Mouse (Mus musculus) limb, embryonic 14.5 days (tissue): ENCODE results near the gene Gm49320. TPM values are rescaled to one million over a fixed set of nuclear protein-coding genes. Genes with fewer than 3 reads are reported as not detected.
A peak's percentile ranks its signal among the peaks of the same experiment; 100 is the strongest.

Experiments used
- ATAC-seq: fragments of 200-750 bp; cut with Nextera tagmentation; 2 replicates; pipeline ENCODE4 v1.8.0; 2017; ENCODE audit warnings: low read depth, moderate number of reproducible peaks, moderate TSS enrichment; ENCODE audit not compliant: low FRiP score
- DNase-seq: peaks from one replicate; pipeline ENCODE4 v3.0.0-alpha.2; 2015; ENCODE audit warnings: low spot score
- H3K27ac ChIP-seq: fragments of 300-500 bp; sonication (generic); replicated peaks from 2 replicates; pipeline ENCODE4 v1.5.1; 2014; ENCODE audit warnings: low read depth, mild to moderate bottlenecking, low read length, moderate library complexity, mixed read lengths
- H3K27me3 ChIP-seq: fragments of 300-500 bp; sonication (generic); 2 replicates; pipeline ENCODE4 v1.6.1; 2014; ENCODE audit warnings: low read length, mixed read lengths; ENCODE audit not compliant: control insufficient read depth, insufficient read depth
- H3K36me3 ChIP-seq: fragments of 300-500 bp; sonication (generic); 2 replicates; pipeline ENCODE4 v1.6.1; 2014; ENCODE audit warnings: mild to moderate bottlenecking, low read length, moderate library complexity, mixed read lengths; ENCODE audit not compliant: control insufficient read depth, insufficient read depth
- H3K4me1 ChIP-seq: fragments of 300-500 bp; sonication (generic); 2 replicates; pipeline ENCODE4 v1.6.1; 2014; ENCODE audit warnings: antibody characterized with exemption, low read length, mixed read lengths; ENCODE audit not compliant: control insufficient read depth, insufficient read depth
- H3K4me2 ChIP-seq: fragments of 300-500 bp; sonication (generic); replicated peaks from 2 replicates; pipeline ENCODE4 v1.6.1; 2014; ENCODE audit warnings: low read depth, mild to moderate bottlenecking, low read length, moderate library complexity; ENCODE audit not compliant: severe bottlenecking
- H3K4me3 ChIP-seq: fragments of 300-500 bp; sonication (generic); replicated peaks from 2 replicates; pipeline ENCODE4 v1.5.1; 2014; ENCODE audit warnings: low read length
- H3K9ac ChIP-seq: fragments of 300-500 bp; sonication (generic); 2 replicates; pipeline ENCODE4 v1.6.1; 2014; ENCODE audit warnings: mild to moderate bottlenecking, low read depth, low read length, moderate library complexity; ENCODE audit not compliant: severe bottlenecking
- H3K9me3 ChIP-seq: fragments of 300-500 bp; sonication (generic); 2 replicates; pipeline ENCODE4 v1.6.1; 2016; ENCODE audit warnings: low read length; ENCODE audit not compliant: control insufficient read depth
- POLR2A ChIP-seq: fragments of 200-500 bp; IDR thresholded peaks from 2 replicates; pipeline ENCODE4 v1.8.0; 2012; ENCODE audit warnings: inconsistent platforms, mild to moderate bottlenecking, moderate library complexity, borderline replicate concordance; ENCODE audit not compliant: insufficient read depth, insufficient read length; ENCODE audit errors: extremely low read depth
- WGBS: fragments of 180-500 bp; shearing (Covaris S2); extraction: QIAGEN DNeasy Blood & Tissue Kit; methylation state at CpG from one replicate; pipeline ENCODE4 v1.1.7; 2014; 5-methylcytosine and 5-hydroxymethylcytosine counted together
- polyA plus RNA-seq, 2 experiments: library from polyadenylated mRNA; depleted of rRNA in 1 of 2; stranded (reverse) in 1 of 2; unstranded in 1 of 2; fragments of >200 nt; fragmentation: Nextera tagmentation in 1 of 2; extraction: Ambion mirVana in 1 of 2; gene quantifications; 2 replicates each; pipeline versions ENCODE4 v1.2.1 to v1.2.3; 2012 to 2014

Gene Gm49320
- polyA plus RNA-seq, 2 experiments: 1.2 to 8.5 TPM

GRCm38 (mm10) chr8:4263105-4263791 is 24.6 kb downstream of the Gm49320 start:
- WGBS: 89% methylated on average over 8 of the region's 8 CpGs
- no peaks in the 10 kb centered on the region for H3K27me3 ChIP-seq
- no peak for TF ChIP-seq POLR2A
- DNase-seq (no peak), ATAC-seq (no peak)
- H3K4me2 ChIP-seq: no peak overlapping the region
- H3K9me3 ChIP-seq: no peaks in the 10 kb centered on the region
- peaks cover 87% of the 10 kb centered on the region for H3K36me3 ChIP-seq
- no peak overlapping the region for H3K9ac ChIP-seq
- H3K4me1 ChIP-seq: peaks cover 4% of the 10 kb centered on the region; the same call in 1 of the 2 replicates
- no peak overlapping the region for H3K27ac ChIP-seq
- H3K4me3 ChIP-seq: no peak overlapping the region

DNA sequence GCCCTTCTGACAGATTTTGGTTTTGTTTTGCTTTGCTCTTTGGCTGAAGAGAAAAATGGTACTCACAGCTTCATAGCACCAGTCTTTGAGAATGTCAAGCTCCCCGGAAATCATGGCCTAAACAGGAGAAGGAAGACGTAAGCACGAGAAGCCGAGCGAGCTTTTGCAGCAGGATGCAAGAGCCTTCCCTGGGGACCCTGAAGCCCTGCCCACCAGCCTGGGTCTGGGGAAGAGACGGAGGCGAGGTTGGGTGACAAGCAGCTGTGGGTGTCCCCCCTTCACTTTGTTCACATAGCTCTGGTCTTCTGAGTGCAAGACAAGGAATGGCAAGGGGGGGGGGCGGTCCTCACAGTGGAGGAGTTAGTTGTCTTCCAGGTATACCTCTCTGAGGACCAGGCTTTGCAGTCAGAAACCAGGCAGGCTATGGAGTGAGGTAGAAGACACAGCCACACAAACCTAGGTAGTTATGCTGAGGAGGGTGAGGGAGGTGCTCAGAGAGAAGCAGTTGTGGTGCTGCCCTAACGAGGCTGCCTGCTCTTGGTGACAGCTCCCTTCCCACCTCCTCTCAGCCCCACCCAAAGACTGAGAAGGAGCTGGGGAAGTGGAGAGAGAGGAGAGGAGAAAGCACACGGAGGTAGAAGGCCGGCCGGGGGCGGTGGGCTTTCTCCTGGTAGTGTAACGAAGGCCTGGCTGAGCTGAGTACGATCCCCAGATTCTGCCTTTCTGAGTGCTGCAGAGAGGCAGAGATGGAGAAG is 26.7 kb downstream of the Gm49320 start:
- H3K27ac ChIP-seq: no peak overlapping the region
- no peaks in the 10 kb centered on the region for H3K4me1 ChIP-seq
- H3K9ac ChIP-seq: no peak overlapping the region
- peaks cover 98% of the 10 kb centered on the region for H3K36me3 ChIP-seq
- WGBS: 92% methylated on average over 15 of the region's 15 CpGs
- TF ChIP-seq POLR2A: no peak
- no peak overlapping the region for H3K4me3 ChIP-seq
- ATAC-seq: no peak
- no peaks in the 10 kb centered on the region for H3K9me3 ChIP-seq
- no peak overlapping the region for H3K4me2 ChIP-seq
- no peaks in the 10 kb centered on the region for H3K27me3 ChIP-seq
- no peak for DNase-seq

GRCm38 (mm10) chr8:4267627-4268026 is 29.0 kb downstream of the Gm49320 start:
- peaks cover 91% of the 10 kb centered on the region for H3K36me3 ChIP-seq
- no peak for TF ChIP-seq POLR2A
- H3K9ac ChIP-seq: no peak overlapping the region
- DNase-seq (no peak), ATAC-seq (no peak)
- H3K9me3 ChIP-seq: no peaks in the 10 kb centered on the region
- H3K4me2 ChIP-seq: no peak overlapping the region
- H3K4me1 ChIP-seq: no peaks in the 10 kb centered on the region
- 80% methylated on average over 15 of the region's 15 CpGs for WGBS
- no peak overlapping the region for H3K27ac ChIP-seq
- no peaks in the 10 kb centered on the region for H3K27me3 ChIP-seq
- H3K4me3 ChIP-seq: no peak overlapping the region

GRCm38 (mm10) chr8:4269609-4270008 is 30.9 kb downstream of the Gm49320 start:
- Histone ChIP-seq H3K4me2 (no peak overlapping the region), H3K36me3 (peaks cover 87% of the 10 kb centered on the region), H3K27me3 (no peaks in the 10 kb centered on the region), H3K9ac (no peak overlapping the region), H3K27ac (no peak overlapping the region), H3K4me3 (no peak overlapping the region), H3K4me1 (no peaks in the 10 kb centered on the region), H3K9me3 (no peaks in the 10 kb centered on the region)
- no peak for TF ChIP-seq POLR2A
- DNase-seq: no peak
- no peak for ATAC-seq
- 81% methylated on average over 6 of the region's 6 CpGs for WGBS

- ATAC-seq (peak; percentile 98), DNase-seq (peak; percentile 95)
- Histone ChIP-seq H3K27ac (peak within 1 kb of the TSS; percentile 41; the same call in 1 of the 2 replicates), H3K4me2 (peak within 1 kb of the TSS; percentile 58), H3K9ac (peak within 1 kb of the TSS; percentile 77), H3K36me3 (peaks cover 30% of the 10 kb centered on the region), H3K4me3 (peak within 1 kb of the TSS; percentile 83), H3K4me1 (peaks cover 4% of the 10 kb centered on the region), H3K9me3 (no peaks in the 10 kb centered on the region), H3K27me3 (no peaks in the 10 kb centered on the region)
- under 1% methylated on average over 39 of the region's 39 CpGs for WGBS
- peak; percentile 19; the same call in 1 of the 2 replicates for TF ChIP-seq POLR2A
Measured at GRCm38 (mm10) chr8:4275275-4276110, 36.8 kb downstream of the Gm49320 start, which contains the start of gene Timm44. Timm44 (minus strand) TSS chr8:4275913.
